Mouse (Mus musculus): ENCODE results near the gene Smurf2.
A peak's percentile ranks its signal among the peaks of the same experiment; 100 is the strongest.

Gene Smurf2

DNA sequence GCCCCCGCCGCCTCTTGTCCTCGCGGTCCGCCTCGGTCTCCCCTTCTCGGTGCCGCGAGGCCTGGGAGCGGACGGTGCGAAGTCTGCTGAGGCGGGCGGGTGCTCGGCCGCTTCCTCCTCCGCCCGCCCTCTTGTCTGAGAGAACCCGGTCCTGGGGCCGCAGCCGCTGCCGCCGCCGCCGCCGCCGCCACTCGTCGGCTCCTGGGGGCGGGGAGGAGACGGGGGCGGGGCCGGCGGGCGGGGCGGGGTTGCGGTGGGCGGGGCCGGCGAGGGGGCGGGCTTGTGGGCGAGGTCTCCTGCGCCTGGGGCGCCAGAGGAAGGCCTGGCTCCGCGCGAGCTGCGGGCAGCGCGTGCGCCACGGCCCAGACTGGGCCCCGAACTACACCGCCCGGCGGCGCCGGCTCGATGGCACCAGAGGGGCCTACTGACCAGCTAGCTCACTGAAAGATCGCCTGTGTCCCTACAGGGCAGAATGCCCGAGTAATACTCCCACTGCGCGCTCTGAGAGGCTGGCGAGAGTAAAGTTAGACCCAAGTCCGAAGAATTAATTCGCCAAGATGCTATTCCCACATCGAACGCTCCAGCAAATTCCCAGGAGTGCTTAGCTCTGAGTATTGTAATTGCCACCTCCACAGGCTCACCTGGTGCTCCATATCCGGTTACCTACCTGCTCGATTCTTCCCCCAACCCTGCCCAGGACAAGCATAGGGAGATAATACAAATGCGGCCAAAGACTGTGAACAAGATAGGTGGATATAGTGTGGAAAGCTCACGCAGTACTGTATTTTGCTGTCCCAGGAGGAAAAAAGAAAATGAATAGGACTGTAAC lies at the start of gene Smurf2:
Smurf2 (minus strand) TSS at position 165 of the 829 bp plus-strand sequence.
- peak; percentile 73 for DNase-seq (ENCODE audit: low read depth, low spot score)

DNA sequence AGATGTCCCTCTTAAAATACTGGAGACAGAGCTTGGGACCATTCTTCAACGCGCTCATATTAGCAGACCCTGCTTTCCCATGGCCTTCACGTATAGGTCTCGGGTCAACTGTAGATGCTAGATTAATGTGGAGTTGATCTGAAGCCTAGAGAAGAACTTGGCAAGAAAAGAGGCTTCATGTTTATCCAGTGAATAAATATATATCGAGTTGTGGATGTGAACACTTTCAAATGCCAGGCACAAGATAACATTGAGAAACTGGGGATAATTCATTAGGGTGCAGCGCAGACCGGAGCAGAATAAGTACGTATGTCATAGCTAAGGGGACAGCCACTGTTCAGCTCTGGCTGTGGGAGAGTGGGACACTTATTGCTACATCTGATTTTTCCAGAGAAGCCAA lies 49.3 kb upstream of the Smurf2 start:
- DNase-seq (ENCODE audit: low read depth, low spot score): no peak

DNA sequence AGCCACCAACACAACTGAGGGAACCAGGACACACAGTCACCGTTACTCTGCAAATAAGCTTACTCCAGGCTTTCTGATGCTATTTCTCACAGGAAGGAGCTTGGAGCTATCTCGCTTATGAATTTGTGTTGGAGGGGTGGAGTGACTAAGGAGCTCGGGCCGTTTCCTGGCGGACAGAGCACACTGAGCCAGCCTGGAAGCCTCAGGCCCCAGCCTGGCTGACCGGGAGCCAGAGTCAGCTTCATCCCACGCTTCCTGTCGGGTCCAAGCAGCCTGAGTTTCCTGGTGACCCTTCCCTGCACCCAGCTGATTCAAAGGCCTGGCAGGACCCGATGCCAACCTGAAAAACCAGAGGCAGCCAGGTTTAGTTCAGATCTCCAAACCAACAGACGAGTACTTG lies 47.1 kb upstream of the Smurf2 start:
- peak; percentile 87 for DNase-seq (ENCODE audit: low read depth, low spot score)

DNA sequence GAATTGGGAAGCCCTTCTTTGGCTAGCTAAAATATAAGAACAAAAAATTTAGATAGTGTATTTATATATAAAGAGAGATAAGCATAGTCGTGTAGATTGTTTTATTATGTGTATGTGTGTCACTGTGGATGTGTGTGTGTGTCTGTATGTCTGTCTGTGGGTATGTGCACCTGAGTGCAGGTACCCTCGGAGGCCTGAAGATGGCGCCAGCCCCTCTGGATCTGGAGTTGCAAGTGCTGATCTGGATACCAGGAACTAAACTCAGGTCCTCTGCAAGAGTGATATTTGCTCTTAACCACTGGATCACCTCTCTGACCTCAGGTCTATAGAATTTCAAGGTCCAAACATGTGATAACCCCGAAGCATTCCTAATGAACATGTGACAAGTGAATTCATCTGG lies 45.4 kb upstream of the Smurf2 start:
- no peak for DNase-seq (ENCODE audit: low read depth, low spot score)

DNA sequence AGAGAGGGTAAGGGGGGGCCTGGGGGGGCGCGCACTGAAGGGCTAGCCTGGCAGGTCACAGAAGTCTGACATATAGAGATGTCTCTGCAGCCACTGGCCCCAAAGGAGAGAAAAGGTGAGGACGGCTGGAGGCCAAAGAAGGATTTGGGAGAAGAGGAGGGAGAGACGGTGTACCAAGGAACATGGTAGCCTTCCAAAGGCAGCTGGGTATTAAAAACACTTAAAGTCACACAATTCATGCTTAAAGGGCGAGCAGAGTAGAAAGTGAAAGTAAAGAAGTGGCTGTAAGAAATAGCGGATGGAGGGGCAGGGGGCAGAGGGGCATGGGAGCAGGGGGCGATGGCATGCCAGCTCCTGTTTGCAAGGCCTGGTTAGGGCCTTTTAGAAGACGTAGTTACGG lies 41.8 kb upstream of the Smurf2 start:
- peak; percentile 38 for DNase-seq (ENCODE audit: low read depth, low spot score)

DNA sequence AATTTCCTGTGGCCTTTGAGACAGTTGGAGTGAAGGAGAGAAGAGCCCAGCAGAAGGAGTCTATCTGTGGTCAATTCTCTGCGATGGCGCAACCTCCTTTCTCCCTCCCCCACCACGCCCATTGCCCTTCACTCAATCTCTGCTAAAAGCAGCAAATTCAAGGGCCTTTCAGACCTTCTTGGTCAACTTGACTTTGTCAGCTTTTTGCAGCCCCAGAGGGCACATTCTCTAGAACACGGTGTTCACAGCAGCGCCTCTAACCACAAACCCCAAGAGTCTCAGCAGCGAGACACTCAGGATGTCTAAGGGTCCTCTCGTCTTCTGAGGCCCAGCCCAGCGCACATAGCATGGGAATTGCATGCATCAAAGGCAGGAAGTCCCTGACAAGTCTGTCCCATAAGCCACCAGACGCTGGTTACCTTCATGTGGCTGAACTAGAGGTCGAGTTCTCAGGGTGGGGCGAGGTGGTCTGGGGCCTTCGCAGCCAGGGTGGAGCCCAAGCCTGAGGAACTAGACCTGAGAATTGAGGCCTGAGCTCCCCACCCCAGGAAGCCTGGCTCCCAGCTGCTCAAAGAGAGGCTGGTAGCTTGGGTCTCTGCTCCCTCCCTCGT lies 41.1 kb upstream of the Smurf2 start:
- DNase-seq (ENCODE audit: low read depth, low spot score): peak; percentile 89

DNA sequence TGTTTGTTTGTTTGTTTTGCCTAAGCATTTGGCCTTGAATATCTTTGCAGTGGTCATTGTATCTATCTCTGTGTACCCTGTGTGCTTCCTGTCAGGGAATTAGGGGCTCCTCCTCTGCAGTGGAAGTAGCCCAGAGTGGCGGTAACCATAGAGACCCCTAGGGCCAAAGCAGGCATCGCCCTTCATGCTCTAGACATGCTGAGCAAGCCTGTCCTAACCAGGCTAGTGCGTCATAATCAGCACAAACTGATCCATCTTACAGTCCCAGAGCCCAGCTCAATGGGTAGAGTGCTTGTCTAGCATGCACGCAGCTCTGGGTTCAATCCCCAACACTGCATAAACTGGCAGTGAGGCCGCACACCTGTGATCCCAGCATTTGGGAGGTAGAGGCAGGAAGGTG lies 38.6 kb upstream of the Smurf2 start:
- no peak for DNase-seq (ENCODE audit: low read depth, low spot score)

DNA sequence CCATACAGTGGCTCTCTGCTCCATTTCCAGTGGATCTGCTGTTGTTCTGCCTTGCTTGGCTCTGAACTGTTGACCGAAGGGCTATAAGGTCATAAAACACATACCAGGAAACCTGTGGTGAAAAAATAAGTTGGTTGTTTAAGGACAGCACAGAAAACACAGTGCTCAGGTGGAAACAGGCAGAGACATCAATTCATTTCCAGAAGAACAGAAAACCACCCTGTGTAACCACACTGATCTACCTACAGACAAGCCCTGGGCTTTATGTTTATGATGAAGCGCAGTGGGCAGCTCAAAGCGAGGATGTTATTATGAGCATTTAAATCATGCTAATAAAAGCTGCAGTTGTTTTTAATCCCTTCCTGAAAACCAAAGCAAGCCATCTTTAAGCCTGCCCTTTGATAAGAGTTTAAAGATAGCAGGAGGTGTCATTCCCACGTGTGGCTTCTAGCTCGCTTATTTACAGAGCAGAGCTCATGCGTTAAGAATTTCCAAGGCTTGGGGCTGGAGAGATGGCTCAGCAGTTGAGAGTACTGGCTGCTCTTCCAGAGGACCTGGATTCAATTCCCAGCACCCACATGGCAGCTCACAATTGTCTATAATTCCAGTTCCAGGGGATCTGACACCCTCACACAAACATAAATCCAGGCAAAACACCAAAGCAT lies 38.0 kb upstream of the Smurf2 start:
- no peak for DNase-seq (ENCODE audit: low read depth, low spot score)

DNA sequence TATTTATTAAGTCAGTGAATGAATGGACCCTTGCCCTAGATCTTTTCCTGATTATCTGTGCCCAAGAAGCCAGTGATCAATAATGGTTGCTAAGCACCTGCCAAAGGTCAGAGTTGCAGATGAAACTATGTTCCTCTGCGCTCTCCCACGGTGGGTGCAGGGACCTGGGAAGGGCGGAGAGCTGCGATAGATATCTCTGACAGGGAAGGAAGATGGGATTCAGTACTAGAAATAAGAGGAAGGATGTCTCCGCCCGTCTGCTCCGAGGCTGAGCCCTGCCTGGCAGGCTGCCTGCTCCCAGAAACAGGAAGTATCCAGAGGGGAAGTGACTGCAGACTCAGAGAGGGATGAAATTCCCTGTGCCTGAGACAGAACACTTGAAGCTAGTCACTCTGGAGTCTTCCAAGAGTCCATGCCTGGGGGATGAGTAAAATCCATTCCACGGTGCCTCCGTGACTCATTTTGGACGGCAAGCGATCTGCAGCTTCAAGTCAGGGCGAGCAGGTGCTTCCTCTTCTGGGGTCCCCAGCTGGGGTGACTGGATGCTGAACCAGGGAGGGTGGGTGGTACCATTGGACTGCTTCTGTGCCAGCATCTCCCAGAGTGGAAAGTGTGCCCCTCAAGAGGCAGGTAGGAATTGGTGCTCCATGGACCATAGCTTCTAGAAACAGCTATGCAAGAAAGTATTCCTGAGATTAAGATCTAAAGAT lies 36.9 kb upstream of the Smurf2 start:
- DNase-seq (ENCODE audit: low read depth, low spot score): peak; percentile 95

DNA sequence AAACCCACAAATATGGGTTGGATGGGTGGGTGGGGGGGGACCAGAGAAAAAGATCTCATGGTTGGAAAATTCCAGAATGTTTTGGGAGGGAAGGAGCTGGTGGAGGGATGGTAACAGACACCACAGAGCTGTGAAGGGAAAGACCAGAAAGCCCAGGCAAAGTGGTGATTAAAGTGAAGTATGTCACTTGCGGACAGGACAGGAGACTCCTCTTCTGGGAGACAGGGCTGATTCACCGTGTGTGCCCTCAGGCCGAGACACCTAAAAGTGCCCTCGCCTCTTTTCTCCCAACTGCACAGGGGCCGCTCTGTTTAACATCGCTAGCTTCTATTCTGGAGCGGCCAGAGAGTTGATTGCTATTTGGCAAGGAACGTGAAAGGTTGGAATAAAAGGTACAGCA lies 34.1 kb upstream of the Smurf2 start:
- peak; percentile 59 for DNase-seq (ENCODE audit: low read depth, low spot score)

DNA sequence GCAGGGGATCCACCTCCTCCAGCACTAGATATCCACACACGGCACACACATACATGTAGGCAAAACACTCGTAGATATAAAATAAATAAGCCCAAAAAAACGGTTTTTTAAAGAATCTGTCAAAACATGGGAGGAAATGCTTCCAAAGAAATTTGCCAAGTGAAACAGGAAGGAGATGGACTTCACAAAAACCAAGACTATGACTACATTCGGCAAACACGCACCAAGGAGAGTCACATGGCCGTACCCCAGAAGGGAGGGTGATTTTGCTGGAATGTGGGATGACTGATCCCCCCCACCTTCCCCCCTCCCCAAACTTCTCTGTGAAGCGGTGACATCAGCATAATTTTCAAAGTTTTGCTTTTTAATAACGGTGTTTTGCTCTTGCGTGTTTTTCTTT lies 33.6 kb upstream of the Smurf2 start:
- peak; percentile 86 for DNase-seq (ENCODE audit: low read depth, low spot score)

DNA sequence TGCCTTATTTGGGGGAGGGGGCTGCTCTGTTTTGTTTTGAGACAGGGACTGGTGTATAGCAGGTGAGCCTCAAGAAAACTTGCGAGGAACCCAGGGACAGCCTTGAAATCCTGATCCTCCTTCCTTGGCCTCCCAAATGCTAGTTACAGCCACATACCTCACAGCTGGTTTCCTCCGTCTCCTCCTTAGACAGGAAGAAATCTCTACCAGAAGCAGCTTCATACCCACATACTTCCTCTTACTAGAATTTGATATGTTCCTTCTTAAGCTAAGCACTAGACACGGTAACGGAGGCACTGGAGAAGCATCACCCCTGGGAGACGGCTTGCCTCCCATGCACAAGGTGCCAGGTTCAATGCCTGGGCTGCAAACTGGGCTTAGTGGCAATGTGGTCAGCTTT lies 16.8 kb upstream of the Smurf2 start:
- DNase-seq (ENCODE audit: low read depth, low spot score): no peak

DNA sequence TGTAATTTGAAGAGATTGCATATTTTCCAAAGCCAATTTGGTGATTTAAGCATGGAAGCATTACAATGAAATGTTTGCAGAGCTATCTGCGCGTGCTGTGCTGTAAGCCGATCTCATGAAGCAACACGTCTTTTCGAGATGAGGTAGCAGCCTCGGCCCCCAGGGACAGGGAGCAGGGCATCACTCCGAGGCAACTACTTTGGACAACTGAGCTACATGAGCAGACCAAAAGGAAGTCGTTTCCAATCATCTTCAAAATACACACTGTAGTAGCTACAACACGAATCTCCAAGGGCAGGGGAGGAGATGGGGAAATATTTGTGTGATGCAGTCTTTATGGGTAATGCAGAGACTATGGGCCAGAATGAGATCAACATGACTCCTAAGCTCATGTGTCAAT lies 9.9 kb upstream of the Smurf2 start:
- DNase-seq (ENCODE audit: low read depth, low spot score): peak; percentile 81

DNA sequence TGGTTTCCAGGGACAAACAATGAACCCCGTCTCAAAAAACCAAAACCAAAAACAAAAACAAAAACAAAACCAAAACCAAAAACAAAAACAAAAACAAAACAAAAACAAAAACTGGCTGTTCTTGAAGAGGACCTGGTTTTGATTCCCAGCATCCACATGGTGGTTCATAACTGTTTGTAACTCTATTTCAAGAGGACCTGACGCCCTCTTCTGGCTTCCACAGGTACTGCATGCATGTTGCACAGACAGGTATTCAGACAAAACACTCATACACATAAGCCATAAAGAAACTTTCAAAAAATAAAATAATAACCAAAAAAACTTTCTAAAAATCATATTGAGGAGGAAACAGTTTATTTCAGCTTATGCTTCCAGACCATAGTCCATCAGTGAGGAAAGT lies 8.4 kb upstream of the Smurf2 start:
- DNase-seq (ENCODE audit: low read depth, low spot score): peak; percentile 40

DNA sequence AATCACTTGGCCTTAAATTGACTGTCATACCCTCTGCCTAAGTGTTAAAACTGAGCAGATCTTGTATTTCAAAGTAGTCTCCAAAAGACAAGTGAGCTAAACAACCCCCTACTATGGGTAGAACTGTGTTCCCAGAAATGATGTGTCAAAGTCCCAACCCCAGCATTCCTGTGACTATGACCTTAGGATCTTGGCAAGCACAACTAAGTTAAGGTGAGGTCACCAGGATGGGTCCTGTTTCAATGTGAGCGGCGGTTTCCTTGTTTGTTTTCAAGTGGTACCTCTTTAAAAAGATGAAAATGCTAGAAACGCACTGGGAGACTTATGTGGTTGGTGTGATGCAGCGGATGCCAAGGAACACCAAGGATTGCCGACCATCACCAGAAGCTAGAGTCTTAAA lies 7.4 kb upstream of the Smurf2 start:
- no peak for DNase-seq (ENCODE audit: low read depth, low spot score)

DNA sequence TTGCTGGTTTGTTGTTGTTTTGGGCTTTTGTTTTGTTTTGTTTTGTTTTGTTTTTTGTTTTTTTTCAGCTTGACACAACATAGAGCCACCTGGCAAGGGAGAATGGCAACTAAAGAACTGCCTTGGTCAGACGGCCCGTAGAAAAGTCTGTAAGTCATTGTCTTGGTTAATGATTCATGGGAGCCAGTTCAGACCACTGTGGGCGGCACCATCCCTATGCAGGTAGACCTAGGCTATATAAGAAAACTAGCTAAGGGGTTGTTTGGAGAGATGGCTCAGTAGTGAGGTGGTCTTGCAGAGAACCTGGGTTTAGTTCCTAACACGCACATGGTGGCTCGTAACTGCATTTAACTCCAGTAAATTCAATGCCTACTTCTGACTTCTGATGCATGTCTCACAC lies 6.7 kb upstream of the Smurf2 start:
- no peak for DNase-seq (ENCODE audit: low read depth, low spot score)

DNA sequence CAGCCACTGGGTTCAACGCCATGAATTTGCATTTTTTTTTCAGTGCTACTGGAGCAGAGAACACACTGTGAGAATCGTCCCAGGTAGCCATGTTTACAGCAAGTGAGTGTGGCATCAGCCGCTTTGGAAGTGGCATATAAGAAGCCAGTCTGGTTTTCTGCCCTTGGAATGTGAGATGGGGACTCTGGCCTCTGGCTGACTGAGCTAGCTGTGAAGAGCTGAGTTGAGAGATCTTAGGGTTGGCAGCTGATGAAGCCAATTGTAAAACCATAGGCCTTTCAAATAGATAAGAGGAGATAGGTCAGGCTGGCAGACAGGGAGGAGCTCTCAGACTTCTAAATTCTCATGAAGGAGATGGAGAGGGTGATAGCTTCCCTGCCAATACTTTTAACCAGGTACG lies 6.2 kb upstream of the Smurf2 start:
- no peak for DNase-seq (ENCODE audit: low read depth, low spot score)

DNA sequence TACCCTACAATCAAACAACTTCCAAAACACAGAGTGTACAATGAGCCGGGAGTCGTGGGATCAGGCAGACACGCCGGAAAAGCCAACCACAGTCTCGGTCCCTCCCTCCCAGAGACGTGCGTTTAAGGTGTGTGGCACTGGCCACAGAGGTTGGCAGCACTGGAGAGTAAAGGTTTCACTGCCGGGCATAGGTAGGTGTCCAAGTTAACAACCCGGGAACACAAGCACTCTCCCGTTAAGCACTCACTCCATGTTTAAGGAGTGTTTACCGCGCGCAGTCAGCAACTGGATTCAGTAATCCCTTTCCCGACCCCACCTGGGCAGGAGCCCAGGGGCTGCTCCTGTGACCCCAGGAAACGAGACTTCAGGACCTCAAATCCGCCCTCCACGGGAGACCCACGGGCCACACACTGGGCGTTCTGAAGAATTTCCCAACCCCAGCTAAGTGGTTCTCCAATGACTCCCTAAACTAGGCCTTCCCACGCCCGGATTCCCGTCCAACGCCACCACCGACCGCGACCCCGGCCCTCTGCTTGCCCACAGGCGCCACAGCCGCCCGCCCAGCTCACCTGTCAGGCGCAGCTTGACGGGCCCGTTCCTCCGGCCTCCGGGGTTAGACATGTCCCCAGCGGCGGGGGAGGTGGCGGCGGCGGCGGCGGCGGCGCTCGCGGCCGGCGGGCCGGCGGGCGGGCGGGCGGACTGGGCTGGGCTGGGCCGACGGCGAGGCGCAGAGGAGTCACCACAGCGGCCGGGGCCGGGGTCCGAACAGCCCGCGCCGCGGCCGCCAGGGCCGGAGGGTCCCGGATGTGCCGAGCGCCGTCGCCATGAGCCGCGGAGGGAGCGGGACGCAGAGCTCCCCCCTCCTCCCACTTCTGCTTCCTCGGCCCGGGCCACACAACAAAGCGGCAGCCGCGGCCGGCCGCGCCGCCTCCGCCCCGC lies 634 bp downstream of the Smurf2 start:
- DNase-seq (ENCODE audit: low read depth, low spot score): peak; percentile 52

DNA sequence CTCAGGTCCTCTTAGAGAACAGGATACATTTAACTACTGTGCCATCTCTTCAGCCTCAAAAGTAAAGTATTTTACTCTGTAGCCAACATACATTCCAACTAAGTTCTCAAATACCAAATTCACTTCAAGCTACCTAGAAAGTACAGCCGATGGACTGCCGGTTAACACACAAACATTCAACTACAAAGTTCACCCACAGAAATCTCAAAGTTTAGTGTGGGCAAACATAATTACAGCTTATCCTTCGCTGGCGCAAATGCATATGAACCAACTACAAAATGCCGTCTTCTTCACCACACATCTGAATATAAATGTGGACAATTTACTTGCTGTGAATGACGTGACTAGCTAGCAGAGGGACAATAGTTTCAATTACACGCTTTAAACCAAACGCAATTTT lies 1.6 kb downstream of the Smurf2 start:
- DNase-seq (ENCODE audit: low read depth, low spot score): no peak

DNA sequence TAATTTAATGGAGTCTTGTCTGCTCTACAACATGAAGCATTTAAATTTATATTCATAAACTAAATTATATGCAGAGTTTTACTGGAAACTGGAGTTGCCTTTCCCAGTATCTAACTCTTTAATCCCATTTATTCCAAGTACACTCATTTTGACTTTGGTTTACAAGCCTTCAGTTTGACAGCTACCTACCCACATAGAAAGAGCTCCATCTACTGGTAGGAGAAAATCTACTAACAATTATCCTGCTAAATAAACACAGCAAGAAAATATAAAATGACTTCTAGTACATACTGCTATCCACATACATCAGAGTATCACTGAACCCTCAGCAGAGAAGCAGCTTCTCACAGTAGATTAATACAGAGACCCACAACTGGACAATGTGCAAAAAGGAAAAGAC lies 9.3 kb downstream of the Smurf2 start:
- DNase-seq (ENCODE audit: low read depth, low spot score): peak; percentile 57

DNA sequence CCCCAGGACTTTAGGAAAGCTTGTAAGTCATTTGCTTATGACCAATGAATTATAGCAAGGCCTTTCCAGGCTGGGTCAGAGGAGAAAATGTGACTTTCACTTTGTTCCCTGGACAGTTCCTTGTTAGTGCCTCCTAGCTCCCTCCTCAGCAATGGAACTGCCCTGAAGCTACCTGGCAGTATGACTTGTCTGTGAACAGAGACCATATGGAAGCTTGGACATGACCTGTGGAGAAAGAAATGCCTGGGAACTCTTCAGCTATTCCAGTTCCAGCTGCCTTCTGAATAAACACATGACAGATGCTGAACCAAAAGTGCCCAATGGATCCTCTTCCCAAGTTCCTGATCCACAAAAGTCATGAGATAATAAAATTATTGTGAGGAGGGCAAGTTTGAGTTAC lies 12.5 kb downstream of the Smurf2 start:
- peak; percentile 29 for DNase-seq (ENCODE audit: low read depth, low spot score)
